Mouse (Mus musculus): Measurements from ENCODE around the gene Cox17.

- TF ChIP-seq CTCF (IDR thresholded peaks at IDR 0.05; ENCODE audit: low read depth, low read length) (no peak), POLR2A (IDR thresholded peaks at IDR 0.05; ENCODE audit: borderline replicate concordance, low read depth, low read length) (no peak)
Measured at GRCm38 (mm10) chr16:38344941-38345725, 1.7 kb upstream of the Cox17 start.

All from bone marrow macrophage, adult 2 months (primary cell).